Mouse (Mus musculus): ENCODE measurements around the gene Smurf2.

DNA sequence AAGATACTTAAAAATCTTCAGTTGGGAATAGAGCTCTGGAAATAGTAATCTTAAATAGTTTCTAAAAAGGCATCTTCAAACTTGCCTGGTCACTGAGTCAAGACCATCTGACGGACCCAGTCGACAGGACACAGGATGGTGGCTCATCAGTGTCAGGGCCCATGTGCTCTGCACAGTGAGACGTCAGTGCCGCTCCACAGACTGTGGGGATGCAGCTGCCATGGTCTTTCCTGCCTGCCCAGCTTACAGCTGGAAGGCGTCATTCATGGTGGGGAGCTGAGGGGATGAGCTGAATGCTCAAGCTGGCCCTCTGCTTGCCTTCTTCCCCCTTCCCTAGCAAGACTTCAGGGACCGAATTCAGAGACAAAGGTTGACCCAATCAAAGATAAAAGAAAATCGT is 104.2 kb downstream of the Smurf2 start:
- TF ChIP-seq CTCF (IDR thresholded peaks at IDR 0.05; ENCODE audit: control insufficient read depth, insufficient read depth, insufficient replicate concordance, low read depth, low read length): no peak
- TF ChIP-seq POLR2A (IDR thresholded peaks at IDR 0.05; ENCODE audit: control insufficient read depth, low read depth, low read length): no peak

Measured in testis, adult 2 months (tissue).